Mouse (Mus musculus) brain, embryonic 14.5 days (tissue): ENCODE results near the gene Esrrg.

ENCODE experiments used
- CTCF ChIP-seq: fragments of 200-500 bp; IDR thresholded peaks from 2 replicates; pipeline ENCODE4 v1.5.1; 2012; ENCODE audit warnings: inconsistent platforms, mild to moderate bottlenecking, moderate library complexity, borderline replicate concordance; ENCODE audit not compliant: insufficient read depth, insufficient read length; ENCODE audit errors: extremely low read depth
- POLR2A ChIP-seq: fragments of 200-500 bp; IDR thresholded peaks from 2 replicates; pipeline ENCODE4 v1.6.1; 2012; ENCODE audit warnings: mild to moderate bottlenecking, inconsistent platforms, borderline replicate concordance; ENCODE audit not compliant: poor library complexity, insufficient read depth, insufficient read length, severe bottlenecking; ENCODE audit errors: extremely low read depth

DNA sequence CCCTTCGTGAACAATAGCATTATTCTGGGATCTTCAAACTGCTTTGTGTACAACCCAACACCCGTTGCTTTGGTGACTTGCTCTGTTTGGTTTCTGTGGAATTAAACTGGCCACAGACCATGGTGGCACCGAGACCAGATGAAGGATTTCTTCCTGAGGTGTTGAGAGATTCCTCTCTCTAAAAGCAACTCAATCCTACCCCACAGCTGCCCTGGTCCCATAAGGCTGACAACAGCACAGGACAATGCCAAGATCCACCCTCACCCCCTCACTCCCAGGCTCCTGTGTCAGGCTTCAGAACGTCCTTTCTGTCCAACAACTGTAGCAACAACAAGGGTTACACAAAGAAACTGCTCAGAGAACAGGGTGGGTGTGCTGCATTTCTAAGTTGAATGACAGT, 449.3 kb downstream of the Esrrg start:
- no peak for TF ChIP-seq CTCF
- TF ChIP-seq POLR2A, result no peak
